Mouse (Mus musculus): ENCODE measurements around the gene Rgs12. TPM values are rescaled to one million over a fixed set of nuclear protein-coding genes. Genes with fewer than 3 reads are reported as not detected.
A peak's percentile ranks its signal among the peaks of the same experiment; 100 is the strongest.

Rgs12 gene
- 12.9 and 13.9 TPM in 2 replicates for polyA plus RNA-seq (2015; fragmentation: Nextera tagmentation; extraction: Ambion mirVana)

DNA sequence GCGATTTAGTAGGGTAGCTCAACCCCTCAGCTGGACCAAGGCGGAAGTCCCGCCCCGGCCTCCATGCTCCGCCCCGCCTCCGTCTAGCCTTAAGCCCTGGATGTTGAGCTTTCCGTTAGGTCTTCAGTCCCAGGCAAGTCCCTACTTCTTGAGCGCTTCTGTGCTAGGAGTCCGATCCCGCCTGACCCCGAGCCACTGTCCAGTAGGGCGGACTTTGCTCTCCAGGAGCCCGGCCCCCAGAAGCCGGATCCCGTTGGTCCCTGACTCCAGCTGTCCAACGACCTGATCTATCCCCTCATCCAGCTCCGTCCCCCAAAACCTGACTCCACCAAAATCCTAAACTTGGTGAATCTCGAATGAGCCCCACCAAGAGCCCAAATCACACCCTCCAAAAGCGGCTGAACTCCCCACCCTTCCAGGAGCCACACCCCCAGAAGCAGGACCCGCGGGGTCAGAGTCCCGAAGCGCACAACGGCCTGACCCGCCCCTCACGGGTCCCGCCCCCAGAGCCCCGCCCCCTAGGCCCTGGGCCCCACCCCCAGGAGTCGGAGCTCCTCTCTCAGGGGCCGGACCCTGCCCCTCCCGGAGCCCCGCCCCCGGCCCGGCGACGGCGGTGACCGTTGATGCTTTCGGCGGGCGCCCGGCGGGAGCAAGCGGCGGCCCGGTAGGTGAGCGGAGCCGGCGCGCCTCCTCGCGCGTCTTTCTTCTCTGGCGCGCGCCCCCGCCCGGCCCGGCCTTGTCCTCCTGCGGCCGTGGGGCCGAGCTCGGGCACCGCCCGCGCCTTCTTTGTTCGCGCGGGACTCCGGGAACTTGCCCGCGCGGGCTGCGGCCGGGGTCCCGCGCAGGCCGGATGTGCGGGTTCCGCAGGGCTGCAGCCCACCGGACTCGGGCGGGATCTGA is at the start of gene Rgs12:
Gene Rgs12 (plus strand): TSS at position 585 of the 900 bp plus-strand sequence.
- Histone ChIP-seq H3K4me1 (ENCODE audit: control insufficient read depth, insufficient read depth, low read length) (peaks cover 12% of the 10 kb centered on the region), H3K9me3 (ENCODE audit: control insufficient read depth, low read length) (no peaks in the 10 kb centered on the region), H3K27me3 (replicated peaks; ENCODE audit: control insufficient read depth, insufficient read depth, low read length) (no peaks in the 10 kb centered on the region), H3K9ac (ENCODE audit: low read depth, low read length) (peak within 1 kb of the TSS; percentile 92), H3K4me3 (ENCODE audit: low read length) (peak within 1 kb of the TSS; percentile 83), H3K27ac (ENCODE audit: low read length) (peak within 1 kb of the TSS; percentile 79), H3K36me3 (ENCODE audit: control insufficient read depth, insufficient read depth, low read length) (no peaks in the 10 kb centered on the region), H3K4me2 (ENCODE audit: low read depth, low read length) (peak within 1 kb of the TSS; percentile 86)
- ATAC-seq: peak; percentile 98
- WGBS: under 1% methylated on average over 79 of the region's 84 CpGs

GRCm38 (mm10) chr5:34899787-34900469 is 49.3 kb upstream of the Rgs12 start:
- Histone ChIP-seq H3K4me3 (ENCODE audit: low read length) (no peak overlapping the region), H3K27ac (ENCODE audit: low read length) (no peak overlapping the region), H3K9me3 (ENCODE audit: control insufficient read depth, low read length) (no peaks in the 10 kb centered on the region), H3K4me2 (ENCODE audit: low read depth, low read length) (no peak overlapping the region), H3K4me1 (ENCODE audit: control insufficient read depth, insufficient read depth, low read length) (no peaks in the 10 kb centered on the region), H3K9ac (ENCODE audit: low read depth, low read length) (no peak overlapping the region), H3K27me3 (replicated peaks; ENCODE audit: control insufficient read depth, insufficient read depth, low read length) (no peaks in the 10 kb centered on the region), H3K36me3 (ENCODE audit: control insufficient read depth, insufficient read depth, low read length) (peaks cover 10% of the 10 kb centered on the region)
- no peak for ATAC-seq
- 95% methylated on average over 6 of the region's 6 CpGs for WGBS

DNA sequence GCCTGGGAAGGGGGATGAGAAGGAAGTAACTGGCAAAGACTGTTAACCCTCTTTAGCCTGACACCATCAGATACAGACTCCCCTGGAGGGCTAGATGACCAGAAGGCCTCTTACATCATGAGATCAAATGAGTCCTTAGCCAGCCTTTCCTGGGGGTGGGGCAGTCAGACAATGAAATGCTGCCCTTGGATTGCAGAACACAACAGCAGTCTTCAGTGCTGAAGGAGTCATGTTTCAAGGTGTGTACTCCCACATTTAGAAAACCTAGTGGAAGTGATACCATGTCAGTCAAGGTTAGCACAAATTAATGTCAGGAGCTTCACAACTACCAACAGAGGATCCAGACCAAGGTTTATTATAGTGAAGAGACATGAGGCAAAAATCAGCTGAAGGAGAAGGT is 46.9 kb upstream of the Rgs12 start:
- Histone ChIP-seq H3K36me3 (ENCODE audit: control insufficient read depth, insufficient read depth, low read length) (peaks cover 14% of the 10 kb centered on the region), H3K27me3 (replicated peaks; ENCODE audit: control insufficient read depth, insufficient read depth, low read length) (no peaks in the 10 kb centered on the region)
- ATAC-seq: no peak

DNA sequence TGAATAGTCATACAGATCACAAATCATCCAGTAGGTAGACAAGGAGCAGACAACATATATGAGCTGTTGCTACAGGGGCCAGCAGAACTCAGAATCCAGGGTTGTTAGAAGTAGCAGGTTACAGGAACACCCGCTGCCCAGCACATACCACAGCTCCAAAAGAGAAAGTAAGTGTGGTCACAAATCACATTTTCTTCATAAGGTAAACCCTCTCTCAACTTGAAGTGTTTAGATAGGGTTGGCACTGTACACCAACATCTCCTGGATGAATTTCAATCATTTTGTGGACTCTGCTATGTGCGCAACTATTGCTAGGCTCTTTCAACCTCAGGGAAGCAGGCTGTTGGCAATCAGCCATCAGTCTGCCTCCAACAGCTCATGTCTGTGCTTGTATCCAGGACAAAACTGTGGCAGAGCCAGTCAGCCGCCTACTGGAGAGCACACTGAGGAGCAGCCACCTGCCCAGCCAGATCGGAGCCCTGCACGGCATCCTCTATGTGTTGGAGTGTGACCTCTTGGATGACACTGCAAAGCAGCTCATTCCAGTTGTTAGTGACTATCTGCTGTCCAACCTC is 46.3 kb upstream of the Rgs12 start:
- Histone ChIP-seq H3K4me1 (ENCODE audit: control insufficient read depth, insufficient read depth, low read length) (no peaks in the 10 kb centered on the region), H3K27me3 (replicated peaks; ENCODE audit: control insufficient read depth, insufficient read depth, low read length) (no peaks in the 10 kb centered on the region), H3K9me3 (ENCODE audit: control insufficient read depth, low read length) (no peaks in the 10 kb centered on the region), H3K36me3 (ENCODE audit: control insufficient read depth, insufficient read depth, low read length) (peaks cover 14% of the 10 kb centered on the region), H3K27ac (ENCODE audit: low read length) (no peak overlapping the region), H3K4me2 (ENCODE audit: low read depth, low read length) (no peak overlapping the region), H3K9ac (ENCODE audit: low read depth, low read length) (no peak overlapping the region), H3K4me3 (ENCODE audit: low read length) (no peak overlapping the region)
- 78% methylated on average over 5 of the region's 5 CpGs for WGBS
- no peak; the same call in 1 of the 2 replicates for ATAC-seq

More for the DNA sequence above, 46.9 kb upstream of the Rgs12 start:
- H3K9ac ChIP-seq (ENCODE audit: low read depth, low read length): no peak overlapping the region
- H3K27ac ChIP-seq (ENCODE audit: low read length): no peak overlapping the region
- H3K4me2 ChIP-seq (ENCODE audit: low read depth, low read length): no peak overlapping the region
- H3K4me3 ChIP-seq (ENCODE audit: low read length): no peak overlapping the region
- no peaks in the 10 kb centered on the region for H3K9me3 ChIP-seq (ENCODE audit: control insufficient read depth, low read length)
- H3K4me1 ChIP-seq (ENCODE audit: control insufficient read depth, insufficient read depth, low read length): no peaks in the 10 kb centered on the region

- no peaks in the 10 kb centered on the region for H3K27me3 ChIP-seq (replicated peaks; ENCODE audit: control insufficient read depth, insufficient read depth, low read length)
- H3K9ac ChIP-seq (ENCODE audit: low read depth, low read length): no peak overlapping the region
- no peaks in the 10 kb centered on the region for H3K4me1 ChIP-seq (ENCODE audit: control insufficient read depth, insufficient read depth, low read length)
- ATAC-seq: no peak
- H3K36me3 ChIP-seq (ENCODE audit: control insufficient read depth, insufficient read depth, low read length): peaks cover 14% of the 10 kb centered on the region
- H3K27ac ChIP-seq (ENCODE audit: low read length): no peak overlapping the region
- H3K4me2 ChIP-seq (ENCODE audit: low read depth, low read length): no peak overlapping the region
- H3K4me3 ChIP-seq (ENCODE audit: low read length): no peak overlapping the region
- no peaks in the 10 kb centered on the region for H3K9me3 ChIP-seq (ENCODE audit: control insufficient read depth, low read length)
Observed at GRCm38 (mm10) chr5:34904412-34904811, 44.8 kb upstream of the Rgs12 start.

DNA sequence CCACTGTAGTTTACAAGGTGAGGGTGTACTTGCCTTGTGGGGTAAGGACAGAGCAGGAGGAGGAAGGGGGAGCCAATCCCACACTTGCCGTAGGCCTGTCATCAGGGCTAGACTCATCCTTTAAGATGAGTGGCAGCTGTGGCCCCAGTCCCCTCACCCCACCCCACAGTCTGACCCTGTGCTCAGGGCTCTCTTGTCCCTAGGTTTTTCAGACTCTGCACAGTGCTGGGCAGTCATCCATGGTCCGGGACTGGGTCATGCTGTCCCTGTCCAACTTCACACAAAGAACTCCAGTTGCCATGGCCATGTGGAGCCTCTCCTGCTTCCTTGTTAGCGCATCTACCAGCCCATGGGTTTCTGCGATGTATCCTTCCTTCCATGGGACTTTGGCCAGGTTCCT is 42.0 kb upstream of the Rgs12 start:
- Histone ChIP-seq H3K9me3 (ENCODE audit: control insufficient read depth, low read length) (no peaks in the 10 kb centered on the region), H3K4me1 (ENCODE audit: control insufficient read depth, insufficient read depth, low read length) (no peaks in the 10 kb centered on the region), H3K36me3 (ENCODE audit: control insufficient read depth, insufficient read depth, low read length) (peaks cover 8% of the 10 kb centered on the region), H3K4me2 (ENCODE audit: low read depth, low read length) (no peak overlapping the region), H3K27me3 (replicated peaks; ENCODE audit: control insufficient read depth, insufficient read depth, low read length) (no peaks in the 10 kb centered on the region), H3K9ac (ENCODE audit: low read depth, low read length) (no peak overlapping the region), H3K4me3 (ENCODE audit: low read length) (no peak overlapping the region), H3K27ac (ENCODE audit: low read length) (no peak overlapping the region)
- ATAC-seq: no peak
- WGBS: 85% methylated on average over 4 of the region's 4 CpGs

GRCm38 (mm10) chr5:34907910-34908725 is 41.1 kb upstream of the Rgs12 start, which contains the start of gene Msantd1:
Msantd1 (plus strand) TSS chr5:34908012.
- 84% methylated on average over 6 of the region's 6 CpGs for WGBS
- Histone ChIP-seq H3K9me3 (ENCODE audit: control insufficient read depth, low read length) (no peaks in the 10 kb centered on the region), H3K9ac (ENCODE audit: low read depth, low read length) (no peak within 1 kb of the TSS), H3K36me3 (ENCODE audit: control insufficient read depth, insufficient read depth, low read length) (peaks cover 8% of the 10 kb centered on the region), H3K27me3 (replicated peaks; ENCODE audit: control insufficient read depth, insufficient read depth, low read length) (no peaks in the 10 kb centered on the region), H3K27ac (ENCODE audit: low read length) (0 out of 2 replicates have a peak within 1 kb of the TSS, but pooled peaks have one; percentile 27), H3K4me2 (ENCODE audit: low read depth, low read length) (no peak within 1 kb of the TSS), H3K4me3 (ENCODE audit: low read length) (no peak within 1 kb of the TSS), H3K4me1 (ENCODE audit: control insufficient read depth, insufficient read depth, low read length) (no peaks in the 10 kb centered on the region)
- peak; percentile 34; the same call in 1 of the 2 replicates for ATAC-seq

GRCm38 (mm10) chr5:34908726-34909633 is 40.3 kb upstream of the Rgs12 start:
- Histone ChIP-seq H3K4me1 (ENCODE audit: control insufficient read depth, insufficient read depth, low read length) (no peaks in the 10 kb centered on the region), H3K9me3 (ENCODE audit: control insufficient read depth, low read length) (no peaks in the 10 kb centered on the region), H3K27me3 (replicated peaks; ENCODE audit: control insufficient read depth, insufficient read depth, low read length) (no peaks in the 10 kb centered on the region), H3K4me3 (ENCODE audit: low read length) (no peak overlapping the region), H3K9ac (ENCODE audit: low read depth, low read length) (no peak overlapping the region), H3K27ac (ENCODE audit: low read length) (0 out of 2 replicates have a peak overlapping the region, but pooled peaks have one; percentile 27), H3K4me2 (ENCODE audit: low read depth, low read length) (no peak overlapping the region), H3K36me3 (ENCODE audit: control insufficient read depth, insufficient read depth, low read length) (peaks cover 6% of the 10 kb centered on the region)
- 70% methylated on average over 9 of the region's 9 CpGs for WGBS
- peak; percentile 59 for ATAC-seq
